Mouse (Mus musculus): ENCODE data around the gene P3h3. TPM values are rescaled to one million over a fixed set of nuclear protein-coding genes. Genes with fewer than 3 reads are reported as not detected.
"Not testable (repeated sequence)": the region's sequence is repeated elsewhere in the genome, so short reads cannot be mapped to it uniquely, and the experiment has no call there.

Gene P3h3
- total RNA-seq, 2 experiments from 2014 or later, result 29.1 to 33.1 TPM

- Histone ChIP-seq H3K27ac (no peak overlapping the region), H3K4me3 (no peak overlapping the region)
- TF ChIP-seq CTCF (IDR thresholded peaks at IDR 0.05), result peak; percentile 99
- intact Hi-C loops (cut with DNase I), result no loop called here
- DNase-seq (ENCODE audit: extremely low spot score in 1 of 2, low spot score in 2 of 2), result peak; percentile 87 to 94
Measured at GRCm38 (mm10) chr6:124847305-124847704, 10.2 kb downstream of the P3h3 start.

DNA sequence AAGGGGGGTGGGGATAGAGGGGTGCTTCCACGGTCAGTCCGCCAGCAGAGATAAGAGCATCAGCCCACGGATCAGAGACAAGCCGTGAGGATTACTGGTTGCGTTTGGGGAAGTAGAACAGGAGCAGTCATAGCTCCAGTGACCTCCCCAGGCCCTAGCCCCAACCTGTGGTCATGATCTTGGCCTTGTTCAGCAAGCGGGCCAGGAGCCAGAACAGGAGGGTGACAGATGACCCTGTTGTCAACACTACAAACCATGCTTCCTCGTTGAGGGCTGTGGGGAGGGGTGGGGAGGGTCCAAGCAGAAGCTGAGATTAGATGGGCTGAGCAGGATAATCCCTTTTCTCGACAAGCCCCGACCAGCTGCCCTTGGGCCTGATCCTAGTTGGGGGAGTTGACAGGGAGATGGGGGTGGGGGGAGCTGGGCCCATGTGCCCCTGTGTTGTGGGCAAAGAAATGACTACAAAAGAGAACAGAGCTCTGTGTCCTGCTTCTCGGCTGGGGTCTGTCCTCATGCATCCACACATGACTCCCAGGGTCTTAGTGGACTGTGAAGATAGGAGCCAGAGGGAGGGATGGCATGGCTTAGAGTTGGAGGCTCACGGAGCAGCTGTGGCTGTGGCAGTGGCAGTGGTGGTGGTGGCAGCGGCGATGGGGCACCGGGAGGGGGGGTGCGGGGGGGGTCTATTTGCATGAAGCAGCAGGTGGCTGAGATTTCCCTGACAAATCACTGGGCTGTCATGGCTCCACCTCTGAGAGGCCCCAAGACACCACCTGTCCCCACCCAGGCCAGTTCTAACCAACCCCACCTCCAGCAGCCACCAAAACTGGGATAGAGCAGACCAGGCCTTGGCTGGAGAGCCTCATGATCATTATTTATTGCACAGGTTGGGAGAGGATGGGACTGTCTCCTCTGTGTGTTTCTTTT is 17.0 kb downstream of the P3h3 start, which contains the start of gene Gnb3:
Gene Gnb3, minus strand, starts transcription at position 35 of the 927 bp plus-strand sequence.
- TF ChIP-seq CTCF (IDR thresholded peaks at IDR 0.05), result no peak
- no peak for DNase-seq (ENCODE audit: extremely low spot score in 1 of 2, low spot score in 2 of 2)
- Histone ChIP-seq H3K4me3 (no peak within 1 kb of the TSS), H3K27ac (no peak within 1 kb of the TSS)
- intact Hi-C loops (cut with DNase I), result no loop called here

DNA sequence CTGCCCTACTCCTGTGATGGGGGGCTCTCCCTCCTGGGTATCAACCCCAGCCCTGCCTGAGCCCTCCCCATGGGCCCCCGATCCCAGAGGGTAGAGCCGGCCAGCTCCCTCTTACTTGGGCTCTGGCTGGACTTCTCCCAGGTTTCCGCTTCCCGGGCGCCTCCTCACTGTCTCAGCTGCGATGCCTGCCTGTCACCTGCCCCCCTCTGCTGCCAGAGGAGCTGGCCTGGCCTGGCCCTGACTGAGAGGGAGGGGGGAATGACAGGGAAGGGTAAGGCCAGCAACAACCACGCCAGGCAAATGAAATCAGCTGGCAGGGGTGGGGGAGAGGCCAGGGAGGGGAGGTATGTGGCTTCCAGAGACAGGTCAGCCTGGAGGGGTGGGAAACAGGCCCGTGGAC is 17.7 kb downstream of the P3h3 start:
- DNase-seq (ENCODE audit: extremely low spot score in 1 of 2, low spot score in 2 of 2), result no peak
- no peak for TF ChIP-seq CTCF (IDR thresholded peaks at IDR 0.05)
- Histone ChIP-seq H3K27ac (no peak overlapping the region), H3K4me3 (no peak overlapping the region)
- intact Hi-C loops (cut with DNase I), result no loop called here

DNA sequence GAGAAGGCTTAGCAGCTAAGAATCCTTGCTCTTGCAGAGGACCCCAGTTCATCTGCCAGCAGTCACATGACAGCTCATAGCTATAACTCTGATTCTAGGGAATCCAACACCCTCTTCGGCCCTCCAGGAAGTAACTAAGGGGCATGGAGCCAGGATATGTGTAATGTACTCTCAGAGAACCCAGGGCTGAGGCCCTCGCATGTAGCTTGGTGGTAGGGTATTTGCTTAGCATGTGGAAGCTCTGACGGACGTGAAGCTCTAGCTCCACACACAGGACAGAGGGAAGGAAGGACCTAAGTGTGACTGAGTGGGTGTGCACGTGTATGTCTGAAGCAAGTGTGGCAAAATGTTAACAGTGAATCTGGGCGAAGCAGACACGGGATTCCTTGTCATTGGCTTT is 21.1 kb downstream of the P3h3 start:
- intact Hi-C loops (cut with DNase I), result no loop called here
- no peak for TF ChIP-seq CTCF (IDR thresholded peaks at IDR 0.05)
- DNase-seq (ENCODE audit: extremely low spot score in 1 of 2, low spot score in 2 of 2), result no peak
- H3K4me3 ChIP-seq, result no peak overlapping the region
- H3K27ac ChIP-seq, result no peak overlapping the region

- no peak for DNase-seq (ENCODE audit: extremely low spot score in 1 of 2, low spot score in 2 of 2)
- no peak for TF ChIP-seq CTCF (IDR thresholded peaks at IDR 0.05)
- no peak overlapping the region for H3K27ac ChIP-seq
- H3K4me3 ChIP-seq, result no peak overlapping the region
- intact Hi-C loops (cut with DNase I), result no loop called here
Measured at GRCm38 (mm10) chr6:124835531-124835930, 22.0 kb downstream of the P3h3 start.

- H3K4me3 ChIP-seq, result no peak overlapping the region
- intact Hi-C loops (cut with DNase I), result no loop called here
- TF ChIP-seq CTCF (IDR thresholded peaks at IDR 0.05), result no peak
- H3K27ac ChIP-seq, result no peak overlapping the region
- no peak for DNase-seq (ENCODE audit: extremely low spot score in 1 of 2, low spot score in 2 of 2)
Measured at GRCm38 (mm10) chr6:124834512-124835081, 23.0 kb downstream of the P3h3 start.

GRCm38 (mm10) chr6:124831649-124832048 is 25.9 kb downstream of the P3h3 start:
- no peak for TF ChIP-seq CTCF (IDR thresholded peaks at IDR 0.05)
- intact Hi-C loops (cut with DNase I), result no loop called here
- DNase-seq (ENCODE audit: extremely low spot score in 1 of 2, low spot score in 2 of 2), result no peak
- H3K4me3 ChIP-seq, result no peak overlapping the region
- no peak overlapping the region for H3K27ac ChIP-seq

- H3K4me3 ChIP-seq; H3K27ac ChIP-seq; intact Hi-C loops (cut with DNase I); DNase-seq (ENCODE audit: extremely low spot score in 1 of 2, low spot score in 2 of 2): not testable (repeated sequence)
Measured at GRCm38 (mm10) chr6:124831199-124831598, 26.4 kb downstream of the P3h3 start.

- intact Hi-C loops (cut with DNase I), result no loop called here
- TF ChIP-seq CTCF (IDR thresholded peaks at IDR 0.05), result peak; percentile 8; the same call in 1 of the 2 replicates
- H3K27ac ChIP-seq, result peak overlapping the region; percentile 95
- peak overlapping the region; percentile 71 for H3K4me3 ChIP-seq
- peak; percentile 83 to 91 for DNase-seq (ENCODE audit: extremely low spot score in 1 of 2, low spot score in 2 of 2)
Measured at GRCm38 (mm10) chr6:124829799-124830700, 27.5 kb downstream of the P3h3 start.

GRCm38 (mm10) chr6:124828868-124829798 is 28.4 kb downstream of the P3h3 start, which contains the start of the genes Usp5 and Cdca3:
Usp5 (minus strand) TSS chr6:124829484.
Cdca3 (plus strand) TSS chr6:124829547.
- peak; percentile 98 for DNase-seq (ENCODE audit: extremely low spot score in 1 of 2, low spot score in 2 of 2)
- no peak for TF ChIP-seq CTCF (IDR thresholded peaks at IDR 0.05)
- intact Hi-C loops (cut with DNase I), result loop anchor here (1.0 kb wide), 1 partner anchor 15 kb away; the partner anchor contains the start of gene Tpi1
- Histone ChIP-seq H3K4me3 (peak within 1 kb of the TSS; percentile 71), H3K27ac (peak within 1 kb of the TSS; percentile 95)

Measured in left cerebral cortex, adult 2 months (tissue).